ENCODE assay signal across 8 mouse cellular contexts in genomic region chr2:57832565-57833355, GRCm38 (mm10).
DNase-seq lines count a peak whose midpoint lies in the region; ATAC-seq and TF ChIP-seq lines count a peak whose summit lies in the region.
"Had no signal": no experiment of that assay in that cellular context is flagged by ENCODE, and none has a peak within 500 bp of the region (broad histone marks: within the 10 kb centered on the region; RNA-seq: fewer than 3 reads in every experiment).

No protein-coding gene starts in this region.

- H3K4me1 ChIP-seq in hindbrain, postnatal 0 days (ENCODE audit: insufficient read depth, low read length): no peaks in the 10 kb centered on the region
- no peaks in the 10 kb centered on the region for H3K4me1 ChIP-seq in lung, embryonic 14.5 days (ENCODE audit: insufficient read depth)
- H3K4me1 ChIP-seq: midbrain, embryonic 12.5 days had no signal

- 49% methylated on average over 12 of the region's 12 CpGs for WGBS in hindbrain, postnatal 0 days
- 35% methylated on average over 12 of the region's 12 CpGs for WGBS in lung, embryonic 14.5 days

- H3K4me2 ChIP-seq in hindbrain, postnatal 0 days (ENCODE audit: low read depth, low read length): no peak overlapping the region
- H3K4me2 ChIP-seq in lung, embryonic 14.5 days: no peak overlapping the region
- H3K4me2 ChIP-seq: midbrain, embryonic 12.5 days had no signal

- H3K4me3 ChIP-seq in hindbrain, postnatal 0 days (ENCODE audit: low read length): no peak overlapping the region
- H3K4me3 ChIP-seq in lung, embryonic 14.5 days (ENCODE audit: low read depth, low read length): no peak overlapping the region
- H3K4me3 ChIP-seq: midbrain, embryonic 12.5 days had no signal

- no peak for ATAC-seq in hindbrain, postnatal 0 days
- no peak for ATAC-seq in lung, embryonic 14.5 days (ENCODE audit: insufficient read depth)

- no peaks in the 10 kb centered on the region for H3K9me3 ChIP-seq in hindbrain, postnatal 0 days (ENCODE audit: low read length)
- H3K9me3 ChIP-seq in lung, embryonic 14.5 days (ENCODE audit: low read depth, low read length): no peaks in the 10 kb centered on the region
- H3K9me3 ChIP-seq: midbrain, embryonic 12.5 days had no signal

- H3K27ac ChIP-seq in hindbrain, postnatal 0 days: no peak overlapping the region
- no peak overlapping the region for H3K27ac ChIP-seq in lung, embryonic 14.5 days (ENCODE audit: low read depth)
- H3K27ac ChIP-seq: midbrain, embryonic 12.5 days had no signal

- DNase-seq in left cerebral cortex, adult 11 months (ENCODE audit: low spot score): peak; percentile 23
- DNase-seq in left cerebral cortex, adult 8-10 months (ENCODE audit: low spot score in 2 of 2): no peak
- DNase-seq in R1 (ENCODE audit: low read depth, low spot score): peak; percentile 47
- DNase-seq in cerebellum, adult 18-20 months: peak; percentile 58 to 64
- peak; percentile 90 for DNase-seq in hindbrain, postnatal 0 days (ENCODE audit: low spot score)
- DNase-seq in lung, embryonic 14.5 days: peak; percentile 84
- DNase-seq in thymus, postnatal 4 days: peak; percentile 62

- no peaks in the 10 kb centered on the region for H3K36me3 ChIP-seq in hindbrain, postnatal 0 days (ENCODE audit: insufficient read depth, low read length)
- H3K36me3 ChIP-seq in lung, embryonic 14.5 days (ENCODE audit: insufficient read depth): no peaks in the 10 kb centered on the region
- H3K36me3 ChIP-seq: midbrain, embryonic 12.5 days had no signal

- no peaks in the 10 kb centered on the region for H3K27me3 ChIP-seq in hindbrain, postnatal 0 days (ENCODE audit: insufficient read depth, low read length)
- no peaks in the 10 kb centered on the region for H3K27me3 ChIP-seq in lung, embryonic 14.5 days (ENCODE audit: insufficient read depth, low read length)

- no peak overlapping the region for H3K9ac ChIP-seq in hindbrain, postnatal 0 days (replicated peaks; ENCODE audit: low read length)
- H3K9ac ChIP-seq in lung, embryonic 14.5 days: no peak overlapping the region
- H3K9ac ChIP-seq: midbrain, embryonic 12.5 days had no signal

- TF ChIP-seq CTCF in hindbrain, postnatal 0 days (IDR thresholded peaks at IDR 0.05; ENCODE audit: low read depth): peak; percentile 72
- TF ChIP-seq CTCF in lung, embryonic 14.5 days (IDR thresholded peaks at IDR 0.05; ENCODE audit: low read depth): peak; percentile 56

Comparison
In these comparisons a context has a peak if more than half of its experiments do, and no peak if none do; other contexts are left out.
1. DNase-seq: peak in left cerebral cortex, adult 11 months (single experiment), R1 (single experiment), cerebellum, adult 18-20 months (2 of 2), hindbrain, postnatal 0 days (single experiment), lung, embryonic 14.5 days (single experiment) and thymus, postnatal 4 days (single experiment); none in left cerebral cortex, adult 8-10 months (0 of 2).